Mouse (Mus musculus) WW6 (cell line): ENCODE measurements around the gene Cox5a.

Experiments
- DNase-seq: peaks from one replicate; pipeline ENCODE4 v3.0.0-alpha.2; 2013; ENCODE audit warnings: low read depth, low spot score

Cox5a gene

GRCm38 (mm10) chr9:57525516-57525915, 4.4 kb downstream of the Cox5a start:
- no peak for DNase-seq

GRCm38 (mm10) chr9:57526435-57526834, 5.4 kb downstream of the Cox5a start:
- DNase-seq, result no peak

GRCm38 (mm10) chr9:57531946-57532345, 10.9 kb downstream of the Cox5a start:
- DNase-seq, result no peak

- DNase-seq, result no peak
Measured at GRCm38 (mm10) chr9:57536362-57536761, 15.3 kb downstream of the Cox5a start.

GRCm38 (mm10) chr9:57537044-57537727, 16.1 kb downstream of the Cox5a start, which contains the start of gene Fam219b:
Gene Fam219b (plus strand): TSS chr9:57537528.
- peak; percentile 80 for DNase-seq

GRCm38 (mm10) chr9:57537728-57538181, 16.7 kb downstream of the Cox5a start:
- no peak for DNase-seq

GRCm38 (mm10) chr9:57539550-57539949, 18.5 kb downstream of the Cox5a start:
- no peak for DNase-seq

GRCm38 (mm10) chr9:57541312-57541711, 20.2 kb downstream of the Cox5a start:
- no peak for DNase-seq

GRCm38 (mm10) chr9:57543951-57544350, 22.9 kb downstream of the Cox5a start:
- no peak for DNase-seq

- DNase-seq, result no peak
Measured at GRCm38 (mm10) chr9:57547287-57547686, 26.2 kb downstream of the Cox5a start.

- no peak for DNase-seq
Measured at GRCm38 (mm10) chr9:57547869-57548268, 26.8 kb downstream of the Cox5a start.

GRCm38 (mm10) chr9:57549186-57549585, 28.1 kb downstream of the Cox5a start:
- DNase-seq, result no peak

GRCm38 (mm10) chr9:57550126-57550862, 29.2 kb downstream of the Cox5a start:
- DNase-seq, result no peak

GRCm38 (mm10) chr9:57552139-57552887, 31.2 kb downstream of the Cox5a start, which contains the start of gene Mpi:
Gene Mpi (minus strand): TSS chr9:57552763.
- no peak for DNase-seq

- DNase-seq, result no peak
Measured at GRCm38 (mm10) chr9:57553119-57553518, 32.0 kb downstream of the Cox5a start.

GRCm38 (mm10) chr9:57554753-57555152, 33.7 kb downstream of the Cox5a start:
- DNase-seq, result no peak

- DNase-seq, result no peak
Measured at GRCm38 (mm10) chr9:57557215-57557614, 36.1 kb downstream of the Cox5a start.

- DNase-seq, result no peak
Measured at GRCm38 (mm10) chr9:57558625-57559024, 37.6 kb downstream of the Cox5a start.

GRCm38 (mm10) chr9:57559568-57559967, 38.5 kb downstream of the Cox5a start:
- DNase-seq, result no peak

GRCm38 (mm10) chr9:57560263-57560662, 39.2 kb downstream of the Cox5a start:
- DNase-seq, result no peak

GRCm38 (mm10) chr9:57560861-57561710, 40.0 kb downstream of the Cox5a start, which contains the start of gene Scamp2:
Gene Scamp2 (plus strand): TSS chr9:57560943.
- peak; percentile 75 for DNase-seq
